ENCODE assay signal across 9 mouse cellular contexts in genomic region chr16:18073259-18073962, GRCm38 (mm10). TPM values are rescaled to one million over a fixed set of nuclear protein-coding genes. Genes with fewer than 3 reads are reported as not detected.
DNase-seq lines count a peak whose midpoint lies in the region; ATAC-seq and TF ChIP-seq lines count a peak whose summit lies in the region.
"Had no signal": no experiment of that assay in that cellular context is flagged by ENCODE, and none has a peak within 500 bp of the region (broad histone marks: within the 10 kb centered on the region; RNA-seq: fewer than 3 reads in every experiment).

No protein-coding gene starts in this region.

- no peak overlapping the region for H3K9ac ChIP-seq in embryonic facial prominence, embryonic 14.5 days (ENCODE audit: low read depth, low read length)
- no peak overlapping the region for H3K9ac ChIP-seq in midbrain, postnatal 0 days (replicated peaks; ENCODE audit: low read length, poor library complexity, severe bottlenecking)
- no peak overlapping the region for H3K9ac ChIP-seq in midbrain, embryonic 16.5 days (ENCODE audit: low read depth, low read length)

- no peaks in the 10 kb centered on the region for H3K9me3 ChIP-seq in embryonic facial prominence, embryonic 14.5 days (ENCODE audit: control insufficient read depth, low read length)
- H3K9me3 ChIP-seq in embryonic facial prominence, embryonic 10.5 days = no peaks in the 10 kb centered on the region
- no peaks in the 10 kb centered on the region for H3K9me3 ChIP-seq in midbrain, postnatal 0 days (ENCODE audit: low read length)
- no peaks in the 10 kb centered on the region for H3K9me3 ChIP-seq in midbrain, embryonic 16.5 days (replicated peaks; ENCODE audit: control insufficient read depth, low read length, poor library complexity, severe bottlenecking)

- H3K4me3 ChIP-seq in embryonic facial prominence, embryonic 14.5 days (ENCODE audit: low read depth, low read length) = no peak overlapping the region
- no peak overlapping the region for H3K4me3 ChIP-seq in embryonic facial prominence, embryonic 10.5 days
- no peak overlapping the region for H3K4me3 ChIP-seq in midbrain, postnatal 0 days (ENCODE audit: low read depth, low read length)
- H3K4me3 ChIP-seq in midbrain, embryonic 16.5 days (ENCODE audit: low read depth, low read length) = no peak overlapping the region

- H3K27ac ChIP-seq in embryonic facial prominence, embryonic 14.5 days (replicated peaks; ENCODE audit: low read depth, low read length) = no peak overlapping the region
- H3K27ac ChIP-seq in embryonic facial prominence, embryonic 10.5 days (replicated peaks) = no peak overlapping the region
- no peak overlapping the region for H3K27ac ChIP-seq in midbrain, postnatal 0 days (ENCODE audit: low read depth, low read length)
- H3K27ac ChIP-seq in midbrain, embryonic 16.5 days (ENCODE audit: low read length) = no peak overlapping the region

- no peak for DNase-seq in embryonic facial prominence, embryonic 14.5 days (ENCODE audit: low spot score)
- no peak for DNase-seq in embryonic facial prominence, embryonic 10.5 days (ENCODE audit: low spot score)
- DNase-seq in midbrain, postnatal 0 days (ENCODE audit: low spot score) = no peak
- peak; percentile 10 for DNase-seq in lung, postnatal 36 days
- DNase-seq in thymus, postnatal 25 days = peak; percentile 86
- no peak for DNase-seq in left cerebral cortex, postnatal 10 days (ENCODE audit: extremely low spot score in 1 of 2, low spot score in 2 of 2)
- DNase-seq in neural tube, embryonic 10.5 days (ENCODE audit: extremely low spot score, low spot score) = no peak

- no peaks in the 10 kb centered on the region for H3K4me1 ChIP-seq in embryonic facial prominence, embryonic 14.5 days (ENCODE audit: control insufficient read depth, insufficient read depth, low read length)
- H3K4me1 ChIP-seq in embryonic facial prominence, embryonic 10.5 days = no peaks in the 10 kb centered on the region
- H3K4me1 ChIP-seq in midbrain, postnatal 0 days (ENCODE audit: insufficient read depth, low read length) = no peaks in the 10 kb centered on the region
- peaks cover 6% of the 10 kb centered on the region for H3K4me1 ChIP-seq in midbrain, embryonic 16.5 days (ENCODE audit: control insufficient read depth, insufficient read depth, low read length)

- no peak overlapping the region for H3K4me2 ChIP-seq in embryonic facial prominence, embryonic 14.5 days (ENCODE audit: low read depth, low read length)
- H3K4me2 ChIP-seq in midbrain, postnatal 0 days (ENCODE audit: low read depth, low read length, poor library complexity, severe bottlenecking) = no peak overlapping the region
- H3K4me2 ChIP-seq in midbrain, embryonic 16.5 days (ENCODE audit: low read length) = no peak overlapping the region

- TF ChIP-seq CTCF in midbrain, postnatal 0 days (IDR thresholded peaks at IDR 0.05) = no peak

- intact Hi-C loops in left cerebral cortex, postnatal 10 days (cut with DNase I) = no loop called here

- H3K36me3 ChIP-seq in embryonic facial prominence, embryonic 14.5 days (ENCODE audit: control insufficient read depth, insufficient read depth, low read length) = peaks cover 43% of the 10 kb centered on the region
- H3K36me3 ChIP-seq in embryonic facial prominence, embryonic 10.5 days (replicated peaks) = peaks cover 72% of the 10 kb centered on the region
- peaks cover 28% of the 10 kb centered on the region for H3K36me3 ChIP-seq in midbrain, postnatal 0 days (ENCODE audit: insufficient read depth, low read length)
- H3K36me3 ChIP-seq in midbrain, embryonic 16.5 days (ENCODE audit: control insufficient read depth, insufficient read depth, low read length) = peaks cover 18% of the 10 kb centered on the region

- 74% methylated on average over 9 of the region's 9 CpGs for WGBS in embryonic facial prominence, embryonic 14.5 days
- 88% methylated on average over 9 of the region's 9 CpGs for WGBS in embryonic facial prominence, embryonic 10.5 days
- WGBS in midbrain, postnatal 0 days = 89% methylated on average over 9 of the region's 9 CpGs
- 89% methylated on average over 9 of the region's 9 CpGs for WGBS in midbrain, embryonic 16.5 days

- H3K27me3 ChIP-seq in embryonic facial prominence, embryonic 14.5 days (replicated peaks; ENCODE audit: control insufficient read depth, insufficient read depth, low read length) = no peaks in the 10 kb centered on the region
- no peaks in the 10 kb centered on the region for H3K27me3 ChIP-seq in embryonic facial prominence, embryonic 10.5 days (replicated peaks; ENCODE audit: low read depth, poor library complexity, severe bottlenecking)
- no peaks in the 10 kb centered on the region for H3K27me3 ChIP-seq in midbrain, postnatal 0 days (ENCODE audit: insufficient read depth, low read length)
- no peaks in the 10 kb centered on the region for H3K27me3 ChIP-seq in midbrain, embryonic 16.5 days (ENCODE audit: control insufficient read depth, insufficient read depth, low read depth, low read length)

- 0 out of 2 replicates have a peak, but pooled peaks have one; percentile 11 for ATAC-seq in embryonic facial prominence, embryonic 14.5 days (ENCODE audit: low read depth)
- 0 out of 2 replicates have a peak, but pooled peaks have one; percentile 9 for ATAC-seq in midbrain, postnatal 0 days (ENCODE audit: low FRiP score)
- no peak for ATAC-seq in midbrain, embryonic 16.5 days

RNA-seq across cellular contexts. Expression of gene Prodh, which starts 16.6 kb away (rescaled TPM):
- polyA plus RNA-seq in embryonic facial prominence, embryonic 14.5 days (2014; fragmentation: Nextera tagmentation; extraction: Ambion mirVana) = 7.2 and 7.7 TPM in 2 replicates
- 16.2 and 16.9 TPM in 2 replicates for polyA plus RNA-seq in embryonic facial prominence, embryonic 10.5 days (2016; fragmentation: Nextera tagmentation; extraction: Ambion mirVana)
- total RNA-seq in midbrain, postnatal 0 days (2014; rRNA removed) = 11.1 and 14.8 TPM in 2 replicates
- 5.4 and 6.8 TPM in 2 replicates for polyA plus RNA-seq in midbrain, postnatal 0 days (2015; fragmentation: Nextera tagmentation; extraction: Ambion mirVana)
- polyA plus RNA-seq in midbrain, embryonic 16.5 days (2015; fragmentation: Nextera tagmentation; extraction: Ambion mirVana) = 3.6 and 4.1 TPM in 2 replicates
- total RNA-seq in left cerebral cortex, postnatal 10 days (2021) = 10 to 100 TPM; 13.5 to 19.5 TPM

RNA-seq across cellular contexts. Expression of gene Dgcr6, which starts 20.8 kb away (rescaled TPM):
- 89.9 and 96.8 TPM in 2 replicates for polyA plus RNA-seq in embryonic facial prominence, embryonic 14.5 days (2014; fragmentation: Nextera tagmentation; extraction: Ambion mirVana)
- 151 and 165 TPM in 2 replicates for polyA plus RNA-seq in embryonic facial prominence, embryonic 10.5 days (2016; fragmentation: Nextera tagmentation; extraction: Ambion mirVana)
- total RNA-seq in midbrain, postnatal 0 days (2014; rRNA removed) = 64.0 and 68.5 TPM in 2 replicates
- 164 and 172 TPM in 2 replicates for polyA plus RNA-seq in midbrain, postnatal 0 days (2015; fragmentation: Nextera tagmentation; extraction: Ambion mirVana)
- polyA plus RNA-seq in midbrain, embryonic 16.5 days (2015; fragmentation: Nextera tagmentation; extraction: Ambion mirVana) = 155 and 157 TPM in 2 replicates
- 100 to 1,000 TPM; 111 to 120 TPM for total RNA-seq in left cerebral cortex, postnatal 10 days (2021)

RNA-seq across cellular contexts. Expression of gene Rtn4r, which starts 54.0 kb away (rescaled TPM):
- polyA plus RNA-seq in embryonic facial prominence, embryonic 14.5 days (2014; fragmentation: Nextera tagmentation; extraction: Ambion mirVana) = 4.3 and 5.1 TPM in 2 replicates
- 0.87 and 1.4 TPM in 2 replicates for polyA plus RNA-seq in embryonic facial prominence, embryonic 10.5 days (2016; fragmentation: Nextera tagmentation; extraction: Ambion mirVana)
- 39.6 and 71.7 TPM in 2 replicates for total RNA-seq in midbrain, postnatal 0 days (2014; rRNA removed)
- polyA plus RNA-seq in midbrain, postnatal 0 days (2015; fragmentation: Nextera tagmentation; extraction: Ambion mirVana) = 32.3 and 36.2 TPM in 2 replicates
- 26.6 and 29.7 TPM in 2 replicates for polyA plus RNA-seq in midbrain, embryonic 16.5 days (2015; fragmentation: Nextera tagmentation; extraction: Ambion mirVana)
- 10 to 100 TPM; 73.2 to 82.6 TPM for total RNA-seq in left cerebral cortex, postnatal 10 days (2021)
- total RNA-seq: neutrophil, adult 5-6 weeks had no signal

Comparison
In these comparisons a context has a peak if more than half of its experiments do, and no peak if none do; other contexts are left out.
1. DNase-seq: peak in lung, postnatal 36 days (single experiment) and thymus, postnatal 25 days (single experiment); none in embryonic facial prominence, embryonic 14.5 days (single experiment), embryonic facial prominence, embryonic 10.5 days (single experiment), midbrain, postnatal 0 days (single experiment), left cerebral cortex, postnatal 10 days (0 of 2) and neural tube, embryonic 10.5 days (single experiment).